Comparison of ENCODE assay signal across 15 mouse cellular contexts in the genomic region with DNA sequence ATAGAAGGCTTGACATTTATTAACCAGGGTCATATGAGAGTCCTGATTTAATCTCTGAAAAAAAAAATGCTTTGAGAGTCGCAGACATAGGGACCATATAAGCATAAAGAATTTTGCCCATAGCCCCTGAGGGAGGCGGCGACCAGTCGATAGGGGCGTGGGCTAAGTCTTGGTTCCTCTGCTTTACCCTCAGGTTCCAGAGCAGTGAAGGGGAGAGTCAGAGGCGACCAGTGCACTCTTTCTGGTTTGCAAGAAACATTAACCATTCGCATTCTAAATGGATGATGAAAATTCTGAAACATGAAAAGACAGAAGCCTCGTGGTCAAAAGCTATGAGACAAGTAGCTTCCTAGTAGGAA.
A peak's percentile ranks its signal among the peaks of the same experiment; 100 is the strongest.
DNase-seq lines count a peak whose midpoint lies in the region; ATAC-seq and TF ChIP-seq lines count a peak whose summit lies in the region.
"Had no signal": no experiment of that assay in that cellular context is flagged by ENCODE, and none has a peak within 500 bp of the region (broad histone marks: within the 10 kb centered on the region; RNA-seq: fewer than 3 reads in every experiment).

No protein-coding gene starts in this region.

- no peak overlapping the region for H3K4me2 ChIP-seq in kidney, embryonic 14.5 days (replicated peaks; ENCODE audit: low read depth, low read length)
- H3K4me2 ChIP-seq in kidney, postnatal 0 days (ENCODE audit: low read length), result no peak overlapping the region
- peak overlapping the region; percentile 5; the same call in 1 of the 2 replicates for H3K4me2 ChIP-seq in intestine, embryonic 16.5 days (ENCODE audit: low read depth, low read length)
- H3K4me2 ChIP-seq: forebrain, embryonic 13.5 days; heart, embryonic 11.5 days; hindbrain, embryonic 12.5 days; hindbrain, embryonic 15.5 days had no signal

- no peaks in the 10 kb centered on the region for H3K9me3 ChIP-seq in kidney, embryonic 14.5 days (ENCODE audit: control insufficient read depth, low read length)
- H3K9me3 ChIP-seq in kidney, postnatal 0 days (replicated peaks; ENCODE audit: low read length), result no peaks in the 10 kb centered on the region
- H3K9me3 ChIP-seq in intestine, embryonic 16.5 days (ENCODE audit: control insufficient read depth, low read length), result no peaks in the 10 kb centered on the region
- H3K9me3 ChIP-seq: forebrain, embryonic 10.5 days; forebrain, embryonic 13.5 days; hindbrain, embryonic 12.5 days; hindbrain, embryonic 15.5 days had no signal

- 66% methylated on average over 8 of the region's 8 CpGs for WGBS in kidney, embryonic 14.5 days
- WGBS in kidney, postnatal 0 days, result 70% methylated on average over 8 of the region's 8 CpGs
- WGBS in intestine, embryonic 16.5 days, result 58% methylated on average over 8 of the region's 8 CpGs

- no peak overlapping the region for H3K4me3 ChIP-seq in kidney, embryonic 14.5 days (ENCODE audit: low read length)
- H3K4me3 ChIP-seq in kidney, postnatal 0 days (replicated peaks; ENCODE audit: low read depth, low read length), result no peak overlapping the region
- no peak overlapping the region for H3K4me3 ChIP-seq in intestine, embryonic 16.5 days (ENCODE audit: low read length)
- H3K4me3 ChIP-seq: forebrain, embryonic 10.5 days; forebrain, embryonic 13.5 days; hindbrain, embryonic 12.5 days; hindbrain, embryonic 15.5 days had no signal

- H3K27ac ChIP-seq in kidney, embryonic 14.5 days (ENCODE audit: low read depth, low read length), result no peak overlapping the region; the same call in 1 of the 2 replicates
- H3K27ac ChIP-seq in kidney, postnatal 0 days, result no peak overlapping the region
- no peak overlapping the region for H3K27ac ChIP-seq in intestine, embryonic 16.5 days (ENCODE audit: low read length)
- H3K27ac ChIP-seq: forebrain, embryonic 10.5 days; forebrain, embryonic 13.5 days; hindbrain, embryonic 12.5 days; hindbrain, embryonic 15.5 days had no signal

- no peak for TF ChIP-seq CTCF in kidney, postnatal 0 days (IDR thresholded peaks at IDR 0.05; ENCODE audit: low read depth)

- no peak overlapping the region for H3K9ac ChIP-seq in kidney, embryonic 14.5 days (ENCODE audit: low read depth, low read length)
- H3K9ac ChIP-seq in kidney, postnatal 0 days (ENCODE audit: low read depth, low read length), result no peak overlapping the region
- H3K9ac ChIP-seq in intestine, embryonic 16.5 days (ENCODE audit: low read depth, low read length), result no peak overlapping the region
- H3K9ac ChIP-seq: forebrain, embryonic 13.5 days; hindbrain, embryonic 12.5 days; hindbrain, embryonic 15.5 days had no signal

- H3K36me3 ChIP-seq in kidney, embryonic 14.5 days (ENCODE audit: control insufficient read depth, insufficient read depth, low read length), result no peaks in the 10 kb centered on the region
- H3K36me3 ChIP-seq in kidney, postnatal 0 days (ENCODE audit: insufficient read depth, low read length), result no peaks in the 10 kb centered on the region
- no peaks in the 10 kb centered on the region for H3K36me3 ChIP-seq in intestine, embryonic 16.5 days (ENCODE audit: control insufficient read depth, insufficient read depth, low read length)
- H3K36me3 ChIP-seq: forebrain, embryonic 10.5 days; hindbrain, embryonic 12.5 days; hindbrain, embryonic 15.5 days had no signal

- 0 out of 2 replicates have a peak, but pooled peaks cover 2% of the 10 kb centered on the region for H3K4me1 ChIP-seq in kidney, embryonic 14.5 days (ENCODE audit: control insufficient read depth, insufficient read depth, low read length)
- H3K4me1 ChIP-seq in kidney, postnatal 0 days (replicated peaks; ENCODE audit: insufficient read depth, low read length), result no peaks in the 10 kb centered on the region
- peaks cover 4% of the 10 kb centered on the region; the same call in 1 of the 2 replicates for H3K4me1 ChIP-seq in intestine, embryonic 16.5 days (ENCODE audit: control insufficient read depth, insufficient read depth, low read length)
- H3K4me1 ChIP-seq: forebrain, embryonic 10.5 days; forebrain, embryonic 13.5 days; hindbrain, embryonic 12.5 days; hindbrain, embryonic 15.5 days had no signal

- DNase-seq in kidney, postnatal 10 days, result no peak
- DNase-seq in kidney, postnatal 0 days (ENCODE audit: low spot score), result no peak
- no peak for DNase-seq in kidney, postnatal 14 days
- no peak for DNase-seq in right cerebral cortex, postnatal 14 days
- DNase-seq: adrenal gland, adult 8-10 months; gastrocnemius, postnatal 36 days had no signal

- no peaks in the 10 kb centered on the region for H3K27me3 ChIP-seq in kidney, embryonic 14.5 days (ENCODE audit: control insufficient read depth, insufficient read depth, low read length)
- H3K27me3 ChIP-seq in kidney, postnatal 0 days (ENCODE audit: insufficient read depth, low read length), result no peaks in the 10 kb centered on the region
- no peaks in the 10 kb centered on the region for H3K27me3 ChIP-seq in intestine, embryonic 16.5 days (replicated peaks; ENCODE audit: control insufficient read depth, insufficient read depth, low read length)
- H3K27me3 ChIP-seq: forebrain, embryonic 13.5 days; hindbrain, embryonic 12.5 days; hindbrain, embryonic 15.5 days had no signal

- ATAC-seq in kidney, embryonic 14.5 days (ENCODE audit: low FRiP score, low TSS enrichment), result peak; percentile 65
- peak; percentile 52; the same call in 1 of the 2 replicates for ATAC-seq in kidney, postnatal 0 days (replicated peaks; ENCODE audit: low FRiP score, low read depth)
- ATAC-seq in intestine, embryonic 16.5 days, result peak; percentile 73
- ATAC-seq: activated CD4-positive, CD25-positive, alpha-beta regulatory T cell, adult 4 months; forebrain, embryonic 13.5 days; forebrain, embryonic 16.5 days had no signal
